Mouse (Mus musculus) kidney, postnatal 4 days (tissue): Measurements from ENCODE around the gene Ptpn20.

Source experiments
- DNase-seq, 2 experiments: peaks; one replicate each; pipeline ENCODE4 v3.0.0; 2021; ENCODE audit warnings: mixed read lengths in 2 of 2

Gene Ptpn20

DNA sequence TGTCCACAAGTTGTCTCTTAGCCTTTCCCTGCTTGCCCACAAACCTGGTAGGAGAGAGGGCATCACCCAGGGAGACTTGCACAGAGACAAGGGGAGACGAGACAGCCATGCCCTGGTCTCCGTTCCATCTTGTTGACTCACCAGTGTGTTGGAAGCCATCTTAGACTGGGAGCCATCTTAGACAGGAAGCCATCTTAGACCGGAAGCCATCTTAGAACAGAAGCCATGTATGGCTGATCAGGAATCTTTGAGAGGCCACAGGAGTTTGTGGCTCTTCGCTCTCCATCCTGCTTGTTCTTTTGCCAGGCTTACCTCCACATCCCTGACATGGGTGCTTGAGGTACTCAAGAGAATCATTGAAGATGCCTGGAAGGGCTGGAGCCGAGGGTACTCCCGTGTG lies 89.0 kb downstream of the Ptpn20 start:
- DNase-seq, result no peak

DNA sequence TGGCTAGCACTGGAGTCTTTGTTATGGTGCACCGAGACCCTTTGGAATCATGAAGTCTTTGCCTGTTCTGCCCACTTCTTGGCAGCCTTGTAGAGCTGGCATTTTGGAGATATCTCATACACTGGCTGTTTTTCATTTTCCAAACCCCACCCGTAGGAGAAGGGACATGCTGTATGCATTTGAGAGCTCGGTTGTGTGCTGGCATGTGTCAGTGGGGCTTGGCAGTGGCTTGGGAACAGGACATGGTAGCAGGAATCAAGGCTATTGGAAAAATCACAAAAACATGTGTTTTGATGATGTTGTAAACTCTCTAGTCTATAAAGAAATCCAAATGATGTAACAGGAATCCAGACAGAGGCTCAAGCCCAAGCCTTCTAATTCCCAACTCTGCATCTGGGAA lies 89.7 kb downstream of the Ptpn20 start:
- DNase-seq, result no peak

DNA sequence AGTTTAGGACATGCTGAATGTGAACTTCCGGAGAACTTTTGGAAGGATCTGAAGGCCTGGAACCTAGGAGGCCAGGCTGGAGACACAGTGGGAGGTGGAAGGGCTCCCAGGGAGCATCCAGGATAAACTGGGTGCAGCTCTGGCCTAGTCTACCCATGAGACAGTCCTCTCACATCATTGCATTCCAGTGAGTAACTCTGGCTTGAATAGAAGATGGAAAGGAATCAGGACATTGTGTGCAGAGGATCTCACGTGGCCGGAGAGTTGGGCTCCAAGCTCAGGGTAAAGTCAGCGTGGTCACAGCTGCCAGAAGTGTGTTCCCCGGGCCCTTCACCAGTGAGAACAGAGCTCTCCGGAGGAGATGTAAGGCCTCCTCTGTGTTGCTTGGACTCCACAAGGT lies 91.6 kb downstream of the Ptpn20 start:
- no peak for DNase-seq

DNA sequence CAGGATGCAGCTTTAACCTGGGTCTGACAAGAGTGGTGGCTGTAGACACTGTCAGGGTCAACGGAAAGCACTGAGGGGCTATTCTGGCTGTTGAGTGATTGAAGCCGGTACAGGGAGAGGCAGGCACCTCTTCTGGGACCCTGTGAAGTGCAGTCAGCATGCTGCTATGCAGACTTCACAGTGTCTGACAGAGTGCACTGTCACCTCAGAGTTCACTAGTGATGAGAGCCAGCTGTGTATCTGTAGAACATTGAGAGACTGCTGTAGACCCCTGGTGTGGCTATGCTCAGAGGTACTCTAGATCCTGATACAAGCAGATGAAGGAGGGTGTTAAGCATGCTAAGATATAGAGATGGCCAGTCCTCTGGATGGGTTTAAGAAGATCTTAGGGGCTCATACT lies 93.8 kb downstream of the Ptpn20 start:
- DNase-seq, result no peak

DNA sequence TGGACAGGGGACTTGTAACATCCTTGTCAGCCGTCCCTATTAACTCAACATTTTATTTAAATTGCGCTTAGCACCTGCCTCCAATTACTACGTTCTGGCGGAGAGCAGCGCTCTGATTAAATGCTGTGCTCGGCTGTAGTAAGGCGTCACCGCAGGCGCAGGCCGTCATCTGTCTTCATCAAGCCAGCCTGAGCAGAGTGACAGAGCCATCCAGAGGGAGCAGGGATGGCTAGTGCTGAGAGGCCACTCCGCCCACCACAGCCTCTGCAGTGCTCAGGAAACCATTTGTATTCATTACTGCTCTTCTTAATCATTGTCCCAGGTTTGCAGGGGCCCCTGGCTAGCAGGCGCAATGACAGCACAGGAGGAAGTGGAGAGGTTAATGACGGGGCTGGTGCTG lies 94.7 kb downstream of the Ptpn20 start:
- peak in 1 of 2 experiments; percentile 26 for DNase-seq

DNA sequence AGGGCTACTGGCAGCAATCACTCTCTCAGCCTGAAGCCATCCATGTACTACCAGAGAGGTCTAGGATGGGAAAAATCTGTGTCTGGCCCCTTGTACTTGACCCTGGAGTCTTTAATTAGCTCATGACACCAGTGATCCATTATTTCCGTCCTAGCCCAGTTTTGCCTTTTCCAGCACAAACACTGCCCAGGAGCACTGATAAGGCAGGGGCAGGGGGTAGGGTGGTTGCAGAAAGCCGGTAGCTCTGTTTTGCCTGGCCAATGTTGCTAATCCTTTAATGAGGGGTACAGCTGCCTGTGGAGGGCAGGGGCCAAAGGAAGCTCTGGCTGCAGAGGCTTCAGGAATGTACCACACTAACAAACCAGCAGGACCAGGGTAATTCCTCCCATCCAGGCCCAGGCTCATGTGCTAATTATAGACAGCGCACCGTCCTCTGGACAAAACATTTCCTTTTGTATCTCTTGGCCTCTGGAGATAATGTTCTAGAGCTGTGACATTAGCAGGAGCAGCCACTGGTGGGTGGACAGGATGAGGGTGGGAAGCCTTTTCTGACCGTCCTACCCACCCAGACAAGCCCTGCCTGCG lies 98.5 kb downstream of the Ptpn20 start:
- peak; percentile 27 to 47 for DNase-seq

DNA sequence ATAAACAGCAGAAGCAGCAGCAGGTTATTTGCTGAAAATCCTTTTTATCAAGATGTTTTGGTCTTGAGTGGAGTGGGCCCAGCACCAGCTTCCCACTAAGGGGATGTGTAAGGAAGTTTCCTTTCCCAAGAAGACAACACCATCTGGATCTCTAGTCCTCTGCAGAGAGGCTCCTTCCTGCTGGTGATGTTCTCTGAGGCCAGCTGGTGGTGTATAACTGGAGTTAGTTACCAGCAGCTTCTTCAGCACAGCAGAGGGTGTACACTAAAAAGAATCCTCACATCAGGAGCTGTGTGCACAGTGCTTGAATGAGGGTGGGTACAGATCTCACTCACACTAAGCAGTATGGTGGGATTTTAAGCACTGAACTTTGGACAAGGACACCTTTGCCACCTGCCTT lies 100.0 kb downstream of the Ptpn20 start:
- no peak for DNase-seq
